Mouse (Mus musculus): ENCODE measurements around the gene Spsb4. TPM values are rescaled to one million over a fixed set of nuclear protein-coding genes. Genes with fewer than 3 reads are reported as not detected.

The Spsb4 gene
- polyA plus RNA-seq (2012; rRNA removed) = 0.23 and 0.25 TPM in 2 replicates

GRCm38 (mm10) chr9:97018677-97019147 is at the start of gene Spsb4:
Gene Spsb4, minus strand, starts transcription at chr9:97018843.

Other genes with a start within 250 kb of the Spsb4 start
- 1.2 and 1.6 TPM in 2 replicates for gene Pxylp1, start 126.2 kb downstream of the Spsb4 start, polyA plus RNA-seq (2012; rRNA removed)
- 7.6 and 8.0 TPM in 2 replicates for gene Slc25a36, start 92.3 kb upstream of the Spsb4 start, polyA plus RNA-seq (2012; rRNA removed)